Mouse (Mus musculus): ENCODE measurements around the gene Fto. TPM values are rescaled to one million over a fixed set of nuclear protein-coding genes. Genes with fewer than 3 reads are reported as not detected.

Fto gene
- polyA plus RNA-seq, 1 experiment from 2014 or later: 94.8 TPM

GRCm38 (mm10) chr8:91679451-91679850 is 366.1 kb downstream of the Fto start:
- Histone ChIP-seq H3K36me3 (replicated peaks; ENCODE audit: control insufficient read depth, insufficient read depth, low read depth, low read length) (no peaks in the 10 kb centered on the region), H3K4me1 (ENCODE audit: control insufficient read depth, insufficient read depth, low read length) (no peaks in the 10 kb centered on the region; the same call in 1 of the 2 replicates), H3K27ac (replicated peaks; ENCODE audit: low read depth, low read length) (no peak overlapping the region), H3K27me3 (ENCODE audit: control insufficient read depth, insufficient read depth, low read length) (no peaks in the 10 kb centered on the region), H3K9ac (replicated peaks; ENCODE audit: low read length) (no peak overlapping the region), H3K4me2 (ENCODE audit: low read depth, low read length) (no peak overlapping the region), H3K9me3 (replicated peaks; ENCODE audit: control insufficient read depth, low read length) (no peaks in the 10 kb centered on the region), H3K4me3 (ENCODE audit: low read depth, low read length) (no peak overlapping the region)
- 71% methylated on average over 15 of the region's 15 CpGs for WGBS
- ATAC-seq (replicated peaks; ENCODE audit: insufficient number of reproducible peaks, low FRiP score, low TSS enrichment, low read depth) (no peak), DNase-seq (ENCODE audit: low spot score) (no peak)

GRCm38 (mm10) chr8:91680125-91680524 is 366.8 kb downstream of the Fto start:
- Histone ChIP-seq H3K4me2 (ENCODE audit: low read depth, low read length) (no peak overlapping the region), H3K27ac (replicated peaks; ENCODE audit: low read depth, low read length) (no peak overlapping the region), H3K36me3 (replicated peaks; ENCODE audit: control insufficient read depth, insufficient read depth, low read depth, low read length) (no peaks in the 10 kb centered on the region), H3K4me3 (ENCODE audit: low read depth, low read length) (no peak overlapping the region), H3K9me3 (replicated peaks; ENCODE audit: control insufficient read depth, low read length) (no peaks in the 10 kb centered on the region), H3K27me3 (ENCODE audit: control insufficient read depth, insufficient read depth, low read length) (no peaks in the 10 kb centered on the region), H3K4me1 (ENCODE audit: control insufficient read depth, insufficient read depth, low read length) (no peaks in the 10 kb centered on the region; the same call in 1 of the 2 replicates), H3K9ac (replicated peaks; ENCODE audit: low read length) (no peak overlapping the region)
- ATAC-seq (replicated peaks; ENCODE audit: insufficient number of reproducible peaks, low FRiP score, low TSS enrichment, low read depth) (no peak), DNase-seq (ENCODE audit: low spot score) (no peak)
- WGBS: 52% methylated on average over 5 of the region's 5 CpGs

- H3K9me3 ChIP-seq (replicated peaks; ENCODE audit: control insufficient read depth, low read length): no peaks in the 10 kb centered on the region
- H3K27me3 ChIP-seq (ENCODE audit: control insufficient read depth, insufficient read depth, low read length): no peaks in the 10 kb centered on the region
- H3K36me3 ChIP-seq (replicated peaks; ENCODE audit: control insufficient read depth, insufficient read depth, low read depth, low read length): no peaks in the 10 kb centered on the region
- DNase-seq (ENCODE audit: low spot score): no peak
- 0 out of 2 replicates have a peak, but pooled peaks have one; percentile 34 for ATAC-seq (replicated peaks; ENCODE audit: insufficient number of reproducible peaks, low FRiP score, low TSS enrichment, low read depth)
- no peak overlapping the region for H3K9ac ChIP-seq (replicated peaks; ENCODE audit: low read length)
- WGBS: 68% methylated on average over 6 of the region's 6 CpGs
- H3K4me2 ChIP-seq (ENCODE audit: low read depth, low read length): no peak overlapping the region
- no peaks in the 10 kb centered on the region; the same call in 1 of the 2 replicates for H3K4me1 ChIP-seq (ENCODE audit: control insufficient read depth, insufficient read depth, low read length)
- no peak overlapping the region for H3K27ac ChIP-seq (replicated peaks; ENCODE audit: low read depth, low read length)
- H3K4me3 ChIP-seq (ENCODE audit: low read depth, low read length): no peak overlapping the region
These were observed 371.4 kb downstream of the Fto start for GRCm38 (mm10) chr8:91684596-91685317.

- Histone ChIP-seq H3K27ac (replicated peaks; ENCODE audit: low read depth, low read length) (no peak overlapping the region), H3K9me3 (replicated peaks; ENCODE audit: control insufficient read depth, low read length) (no peaks in the 10 kb centered on the region), H3K36me3 (replicated peaks; ENCODE audit: control insufficient read depth, insufficient read depth, low read depth, low read length) (no peaks in the 10 kb centered on the region), H3K27me3 (ENCODE audit: control insufficient read depth, insufficient read depth, low read length) (no peaks in the 10 kb centered on the region), H3K4me2 (ENCODE audit: low read depth, low read length) (no peak overlapping the region), H3K4me1 (ENCODE audit: control insufficient read depth, insufficient read depth, low read length) (no peaks in the 10 kb centered on the region; the same call in 1 of the 2 replicates), H3K4me3 (ENCODE audit: low read depth, low read length) (no peak overlapping the region), H3K9ac (replicated peaks; ENCODE audit: low read length) (no peak overlapping the region)
- ATAC-seq (replicated peaks; ENCODE audit: insufficient number of reproducible peaks, low FRiP score, low TSS enrichment, low read depth) (no peak), DNase-seq (ENCODE audit: low spot score) (no peak)
- 40% methylated on average over 3 of the region's 3 CpGs for WGBS
These were observed 372.1 kb downstream of the Fto start for GRCm38 (mm10) chr8:91685408-91685807.

- H3K27me3 ChIP-seq (ENCODE audit: control insufficient read depth, insufficient read depth, low read length): no peaks in the 10 kb centered on the region
- H3K9ac ChIP-seq (replicated peaks; ENCODE audit: low read length): no peak overlapping the region
- WGBS: 55% methylated on average over 15 of the region's 15 CpGs
- no peaks in the 10 kb centered on the region for H3K9me3 ChIP-seq (replicated peaks; ENCODE audit: control insufficient read depth, low read length)
- H3K4me3 ChIP-seq (ENCODE audit: low read depth, low read length): no peak overlapping the region
- DNase-seq (ENCODE audit: low spot score) (no peak), ATAC-seq (replicated peaks; ENCODE audit: insufficient number of reproducible peaks, low FRiP score, low TSS enrichment, low read depth) (no peak)
- no peaks in the 10 kb centered on the region for H3K4me1 ChIP-seq (ENCODE audit: control insufficient read depth, insufficient read depth, low read length)
- H3K36me3 ChIP-seq (replicated peaks; ENCODE audit: control insufficient read depth, insufficient read depth, low read depth, low read length): no peaks in the 10 kb centered on the region
- H3K27ac ChIP-seq (replicated peaks; ENCODE audit: low read depth, low read length): no peak overlapping the region
- H3K4me2 ChIP-seq (ENCODE audit: low read depth, low read length): no peak overlapping the region
These were observed 378.9 kb downstream of the Fto start for GRCm38 (mm10) chr8:91692056-91692721.

GRCm38 (mm10) chr8:91706533-91706932 is 393.2 kb downstream of the Fto start:
- WGBS: 77% methylated on average over 5 of the region's 5 CpGs
- Histone ChIP-seq H3K9ac (replicated peaks; ENCODE audit: low read length) (no peak overlapping the region), H3K4me1 (ENCODE audit: control insufficient read depth, insufficient read depth, low read length) (peaks cover 2% of the 10 kb centered on the region; the same call in 1 of the 2 replicates), H3K4me3 (ENCODE audit: low read depth, low read length) (no peak overlapping the region), H3K27ac (replicated peaks; ENCODE audit: low read depth, low read length) (no peak overlapping the region), H3K36me3 (replicated peaks; ENCODE audit: control insufficient read depth, insufficient read depth, low read depth, low read length) (no peaks in the 10 kb centered on the region), H3K4me2 (ENCODE audit: low read depth, low read length) (no peak overlapping the region), H3K27me3 (ENCODE audit: control insufficient read depth, insufficient read depth, low read length) (no peaks in the 10 kb centered on the region), H3K9me3 (replicated peaks; ENCODE audit: control insufficient read depth, low read length) (no peaks in the 10 kb centered on the region)
- ATAC-seq (replicated peaks; ENCODE audit: insufficient number of reproducible peaks, low FRiP score, low TSS enrichment, low read depth) (no peak), DNase-seq (ENCODE audit: low spot score) (no peak)

GRCm38 (mm10) chr8:91708661-91709060 is 395.3 kb downstream of the Fto start:
- Histone ChIP-seq H3K4me2 (ENCODE audit: low read depth, low read length) (no peak overlapping the region), H3K27me3 (ENCODE audit: control insufficient read depth, insufficient read depth, low read length) (no peaks in the 10 kb centered on the region), H3K4me1 (ENCODE audit: control insufficient read depth, insufficient read depth, low read length) (peaks cover 4% of the 10 kb centered on the region; the same call in 1 of the 2 replicates), H3K9ac (replicated peaks; ENCODE audit: low read length) (no peak overlapping the region), H3K27ac (replicated peaks; ENCODE audit: low read depth, low read length) (no peak overlapping the region), H3K36me3 (replicated peaks; ENCODE audit: control insufficient read depth, insufficient read depth, low read depth, low read length) (no peaks in the 10 kb centered on the region), H3K4me3 (ENCODE audit: low read depth, low read length) (no peak overlapping the region), H3K9me3 (replicated peaks; ENCODE audit: control insufficient read depth, low read length) (no peaks in the 10 kb centered on the region)
- ATAC-seq (replicated peaks; ENCODE audit: insufficient number of reproducible peaks, low FRiP score, low TSS enrichment, low read depth) (no peak), DNase-seq (ENCODE audit: low spot score) (no peak)
- WGBS: 65% methylated on average over 7 of the region's 7 CpGs

- peaks cover 5% of the 10 kb centered on the region; the same call in 1 of the 2 replicates for H3K4me1 ChIP-seq (ENCODE audit: control insufficient read depth, insufficient read depth, low read length)
- DNase-seq (ENCODE audit: low spot score): no peak
- no peaks in the 10 kb centered on the region for H3K36me3 ChIP-seq (replicated peaks; ENCODE audit: control insufficient read depth, insufficient read depth, low read depth, low read length)
- no peak for ATAC-seq (replicated peaks; ENCODE audit: insufficient number of reproducible peaks, low FRiP score, low TSS enrichment, low read depth)
- H3K4me2 ChIP-seq (ENCODE audit: low read depth, low read length): no peak overlapping the region
- no peak overlapping the region for H3K4me3 ChIP-seq (ENCODE audit: low read depth, low read length)
- H3K9me3 ChIP-seq (replicated peaks; ENCODE audit: control insufficient read depth, low read length): no peaks in the 10 kb centered on the region
- H3K27ac ChIP-seq (replicated peaks; ENCODE audit: low read depth, low read length): no peak overlapping the region
- WGBS: 30% methylated on average over 7 of the region's 7 CpGs
- H3K27me3 ChIP-seq (ENCODE audit: control insufficient read depth, insufficient read depth, low read length): no peaks in the 10 kb centered on the region
- H3K9ac ChIP-seq (replicated peaks; ENCODE audit: low read length): no peak overlapping the region
These were observed 396.4 kb downstream of the Fto start for GRCm38 (mm10) chr8:91709768-91710167.

Measured in embryonic facial prominence, embryonic 11.5 days (tissue).